Mouse (Mus musculus) thymus, adult 2 months (tissue): Measurements from ENCODE around the gene Spon1.

Experiments
- CTCF ChIP-seq: fragments of 200-500 bp; IDR thresholded peaks from 2 replicates; pipeline ENCODE4 v1.5.1; 2012; ENCODE audit warnings: mild to moderate bottlenecking, control low read depth, low read length, moderate library complexity, borderline replicate concordance; ENCODE audit not compliant: control insufficient read depth, poor library complexity, insufficient read depth; ENCODE audit errors: extremely low read depth
- POLR2A ChIP-seq: fragments of 200-500 bp; IDR thresholded peaks from 2 replicates; pipeline ENCODE4 v1.6.1; 2012; ENCODE audit warnings: mild to moderate bottlenecking, low read length, control low read depth, moderate library complexity; ENCODE audit not compliant: control insufficient read depth, poor library complexity, insufficient read depth; ENCODE audit errors: extremely low read depth

- TF ChIP-seq POLR2A (no peak), CTCF (no peak)
These were observed 80.8 kb downstream of the Spon1 start for GRCm38 (mm10) chr7:113846553-113846952.
